Comparison of ENCODE assay signal across 19 mouse cellular contexts in the genomic region with DNA sequence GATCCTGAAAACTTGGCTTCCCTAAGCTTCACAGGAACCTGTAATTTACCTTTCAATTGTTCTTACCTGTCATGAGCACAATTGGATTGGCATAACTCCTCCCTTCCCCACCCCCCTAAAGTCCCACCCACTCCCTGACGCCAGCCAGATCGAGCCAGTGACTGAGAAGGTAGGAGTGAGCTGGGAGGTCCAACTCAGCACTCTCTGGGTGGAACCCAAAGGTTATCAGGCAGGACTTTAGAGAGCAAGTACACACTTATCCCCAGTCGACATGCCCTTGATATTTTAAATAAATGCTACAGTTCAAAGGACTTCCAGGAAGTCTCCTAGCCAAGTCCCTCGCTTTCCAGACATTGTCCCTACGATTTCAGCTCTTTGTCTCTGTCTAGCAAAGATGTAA.
DNase-seq lines count a peak whose midpoint lies in the region; ATAC-seq lines count a peak whose summit lies in the region.
"Had no signal": no experiment of that assay in that cellular context is flagged by ENCODE, and none has a peak within 500 bp of the region (broad histone marks: within the 10 kb centered on the region; RNA-seq: fewer than 3 reads in every experiment).

No protein-coding gene starts in this region.

- 54% methylated on average over 5 of the region's 5 CpGs for WGBS in forebrain, embryonic 16.5 days
- 56% methylated on average over 5 of the region's 5 CpGs for WGBS in forebrain, embryonic 13.5 days
- WGBS in lung, embryonic 15.5 days: 15% methylated on average over 5 of the region's 5 CpGs
- WGBS in stomach, embryonic 14.5 days: 25% methylated on average over 5 of the region's 5 CpGs

- H3K4me1 ChIP-seq in forebrain, embryonic 16.5 days (replicated peaks; ENCODE audit: control insufficient read depth, insufficient read depth, low read length): peaks cover 21% of the 10 kb centered on the region
- peaks cover 29% of the 10 kb centered on the region for H3K4me1 ChIP-seq in forebrain, embryonic 13.5 days
- peaks cover 41% of the 10 kb centered on the region for H3K4me1 ChIP-seq in lung, embryonic 15.5 days
- peaks cover 14% of the 10 kb centered on the region; the same call in 1 of the 2 replicates for H3K4me1 ChIP-seq in stomach, embryonic 14.5 days (ENCODE audit: control insufficient read depth, insufficient read depth, low read length)

- H3K27me3 ChIP-seq in forebrain, embryonic 16.5 days (replicated peaks; ENCODE audit: control insufficient read depth, insufficient read depth, low read length): no peaks in the 10 kb centered on the region
- no peaks in the 10 kb centered on the region for H3K27me3 ChIP-seq in forebrain, embryonic 13.5 days
- no peaks in the 10 kb centered on the region for H3K27me3 ChIP-seq in lung, embryonic 15.5 days
- H3K27me3 ChIP-seq in stomach, embryonic 14.5 days (ENCODE audit: control insufficient read depth, insufficient read depth, low read length): no peaks in the 10 kb centered on the region
- H3K27me3 ChIP-seq: CH12.LX; heart, embryonic 13.5 days; limb, embryonic 13.5 days; midbrain, embryonic 13.5 days; neural tube, embryonic 15.5 days had no signal

- no peaks in the 10 kb centered on the region for H3K9me3 ChIP-seq in forebrain, embryonic 16.5 days (ENCODE audit: control insufficient read depth, low read length)
- H3K9me3 ChIP-seq in forebrain, embryonic 13.5 days (replicated peaks): no peaks in the 10 kb centered on the region
- H3K9me3 ChIP-seq in lung, embryonic 15.5 days: no peaks in the 10 kb centered on the region
- no peaks in the 10 kb centered on the region for H3K9me3 ChIP-seq in stomach, embryonic 14.5 days (ENCODE audit: control insufficient read depth, low read depth, low read length)
- H3K9me3 ChIP-seq: heart, embryonic 13.5 days; limb, embryonic 13.5 days; midbrain, embryonic 13.5 days; neural tube, embryonic 15.5 days had no signal

- H3K9ac ChIP-seq in forebrain, embryonic 16.5 days (replicated peaks; ENCODE audit: low read depth, low read length): no peak overlapping the region
- H3K9ac ChIP-seq in forebrain, embryonic 13.5 days: no peak overlapping the region
- no peak overlapping the region for H3K9ac ChIP-seq in lung, embryonic 15.5 days
- no peak overlapping the region for H3K9ac ChIP-seq in stomach, embryonic 14.5 days (replicated peaks; ENCODE audit: low read depth, low read length)
- H3K9ac ChIP-seq: heart, embryonic 13.5 days; limb, embryonic 13.5 days; midbrain, embryonic 13.5 days; neural tube, embryonic 15.5 days had no signal

- peak overlapping the region; percentile 3; the same call in 1 of the 2 replicates for H3K27ac ChIP-seq in forebrain, embryonic 16.5 days (ENCODE audit: low read length)
- no peak overlapping the region for H3K27ac ChIP-seq in forebrain, embryonic 13.5 days
- no peak overlapping the region; the same call in 1 of the 2 replicates for H3K27ac ChIP-seq in lung, embryonic 15.5 days
- no peak overlapping the region for H3K27ac ChIP-seq in stomach, embryonic 14.5 days (ENCODE audit: low read length)
- H3K27ac ChIP-seq: heart, embryonic 13.5 days; hindbrain, postnatal 0 days; limb, embryonic 13.5 days; midbrain, embryonic 13.5 days; neural tube, embryonic 15.5 days had no signal

- peak; percentile 21 for DNase-seq in fat pad, adult 2 months (ENCODE audit: extremely low read depth, low read depth, low spot score)
- no peak for DNase-seq in urinary bladder, postnatal 36 days (ENCODE audit: low spot score in 2 of 2)
- DNase-seq in layer of hippocampus, postnatal 25 days (ENCODE audit: extremely low spot score in 1 of 2, low spot score in 1 of 2): no peak
- no peak for DNase-seq in frontal cortex, postnatal 10 days (ENCODE audit: low spot score in 2 of 2)
- DNase-seq: adrenal gland, postnatal 36 days; cerebellum, adult 2 months; heart, postnatal 36 days; thymus, adult 2 months had no signal

- no peak for ATAC-seq in forebrain, embryonic 16.5 days
- no peak for ATAC-seq in forebrain, embryonic 13.5 days
- ATAC-seq in lung, embryonic 15.5 days (ENCODE audit: borderline replicate concordance, extremely low read depth, low FRiP score, low TSS enrichment): peak; percentile 60
- peak; percentile 84 for ATAC-seq in stomach, embryonic 14.5 days (ENCODE audit: insufficient number of reproducible peaks, insufficient read depth, low FRiP score, low read depth)
- ATAC-seq: hindbrain, postnatal 0 days; midbrain, embryonic 13.5 days had no signal

- H3K4me2 ChIP-seq in forebrain, embryonic 16.5 days (ENCODE audit: low read length): no peak overlapping the region
- H3K4me2 ChIP-seq in forebrain, embryonic 13.5 days: no peak overlapping the region
- no peak overlapping the region for H3K4me2 ChIP-seq in lung, embryonic 15.5 days
- H3K4me2 ChIP-seq in stomach, embryonic 14.5 days (replicated peaks; ENCODE audit: low read depth, low read length): no peak overlapping the region
- H3K4me2 ChIP-seq: heart, embryonic 13.5 days; limb, embryonic 13.5 days; midbrain, embryonic 13.5 days; neural tube, embryonic 15.5 days had no signal

- no peak overlapping the region for H3K4me3 ChIP-seq in forebrain, embryonic 16.5 days (replicated peaks; ENCODE audit: low read length)
- H3K4me3 ChIP-seq in forebrain, embryonic 13.5 days: no peak overlapping the region
- no peak overlapping the region for H3K4me3 ChIP-seq in lung, embryonic 15.5 days
- H3K4me3 ChIP-seq in stomach, embryonic 14.5 days (ENCODE audit: low read depth, low read length): no peak overlapping the region
- H3K4me3 ChIP-seq: heart, embryonic 13.5 days; limb, embryonic 13.5 days; midbrain, embryonic 13.5 days; myocyte; neural tube, embryonic 15.5 days had no signal

- H3K36me3 ChIP-seq in forebrain, embryonic 16.5 days (ENCODE audit: control insufficient read depth, insufficient read depth): peaks cover 5% of the 10 kb centered on the region; the same call in 1 of the 2 replicates
- peaks cover 26% of the 10 kb centered on the region; the same call in 1 of the 2 replicates for H3K36me3 ChIP-seq in forebrain, embryonic 13.5 days (ENCODE audit: poor library complexity, severe bottlenecking)
- no peaks in the 10 kb centered on the region for H3K36me3 ChIP-seq in lung, embryonic 15.5 days
- no peaks in the 10 kb centered on the region for H3K36me3 ChIP-seq in stomach, embryonic 14.5 days (ENCODE audit: control insufficient read depth, insufficient read depth, low read length)
- H3K36me3 ChIP-seq: midbrain, embryonic 13.5 days; neural tube, embryonic 15.5 days had no signal

Comparison
In these comparisons a context has a peak if more than half of its experiments do, and no peak if none do; other contexts are left out.
1. ATAC-seq: peak in lung, embryonic 15.5 days (single experiment) and stomach, embryonic 14.5 days (single experiment); none in forebrain, embryonic 16.5 days (single experiment) and forebrain, embryonic 13.5 days (single experiment).